Mouse (Mus musculus) heart, postnatal 25 days (tissue): ENCODE results near the gene Grin3a. TPM values are rescaled to one million over a fixed set of nuclear protein-coding genes. Genes with fewer than 3 reads are reported as not detected.

Experiments
- total RNA-seq, 2 experiments: library from RNA; stranded (reverse); gene quantifications; 2 replicates each; pipeline ENCODE4 v1.2.3; 2021

The Grin3a gene
- total RNA-seq, 2 experiments from 2014 or later: 0.17 to 0.29 TPM

Other genes with a start within 250 kb of the Grin3a start
- 10 to 100 TPM; 49.3 to 51.8 TPM for gene Tmem246, start 247.9 kb downstream of the Grin3a start, total RNA-seq
- gene Rnf20, start 213.7 kb downstream of the Grin3a start, total RNA-seq: 10 to 100 TPM; 36.2 to 36.3 TPM
- gene Ppp3r2, start 163.7 kb downstream of the Grin3a start, total RNA-seq: not detected